Mouse (Mus musculus) testis, postnatal 14 days (tissue): ENCODE results near the gene Zscan12.
A peak's percentile ranks its signal among the peaks of the same experiment; 100 is the strongest.

Experiments
- DNase-seq: peaks from one replicate; pipeline ENCODE4 v3.0.0; 2021; ENCODE audit warnings: low spot score

The Zscan12 gene

DNA sequence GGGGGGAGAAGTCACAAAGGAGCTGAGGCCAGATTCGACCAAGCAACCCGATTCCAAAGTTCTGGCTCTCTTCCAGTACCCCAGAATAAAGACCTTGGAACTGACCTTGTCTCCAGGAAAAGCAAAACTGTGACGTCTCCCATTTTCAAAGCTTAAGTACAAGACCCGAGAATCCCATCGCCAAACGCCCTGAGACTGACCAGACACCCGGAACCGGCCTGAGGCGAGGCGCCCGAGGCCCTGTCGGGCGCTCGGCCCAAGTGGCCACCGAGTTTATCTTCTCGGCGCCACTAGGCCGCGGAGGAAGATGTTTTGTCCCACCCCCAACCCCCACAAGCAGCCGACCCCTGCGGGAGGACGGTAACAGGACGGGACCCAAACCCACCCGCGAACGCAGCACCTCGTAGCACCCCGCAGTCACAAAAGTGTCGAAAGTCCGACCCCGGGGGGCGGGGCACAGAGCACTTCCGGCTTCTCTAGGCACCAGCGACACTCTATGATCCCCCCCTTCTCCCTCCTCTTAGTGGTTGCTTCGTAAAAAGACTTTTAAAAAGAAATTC is 39.7 kb downstream of the Zscan12 start, which contains the start of gene Zkscan3:
Gene Zkscan3 (minus strand): TSS at position 469 of the 560 bp plus-strand sequence.
- peak; percentile 85 for DNase-seq

GRCm38 (mm10) chr13:21402848-21403247 is 40.2 kb downstream of the Zscan12 start:
- DNase-seq: no peak

GRCm38 (mm10) chr13:21407341-21407740 is 44.7 kb downstream of the Zscan12 start:
- no peak for DNase-seq

GRCm38 (mm10) chr13:21407969-21408804 is 45.6 kb downstream of the Zscan12 start:
- peak; percentile 80 for DNase-seq

DNA sequence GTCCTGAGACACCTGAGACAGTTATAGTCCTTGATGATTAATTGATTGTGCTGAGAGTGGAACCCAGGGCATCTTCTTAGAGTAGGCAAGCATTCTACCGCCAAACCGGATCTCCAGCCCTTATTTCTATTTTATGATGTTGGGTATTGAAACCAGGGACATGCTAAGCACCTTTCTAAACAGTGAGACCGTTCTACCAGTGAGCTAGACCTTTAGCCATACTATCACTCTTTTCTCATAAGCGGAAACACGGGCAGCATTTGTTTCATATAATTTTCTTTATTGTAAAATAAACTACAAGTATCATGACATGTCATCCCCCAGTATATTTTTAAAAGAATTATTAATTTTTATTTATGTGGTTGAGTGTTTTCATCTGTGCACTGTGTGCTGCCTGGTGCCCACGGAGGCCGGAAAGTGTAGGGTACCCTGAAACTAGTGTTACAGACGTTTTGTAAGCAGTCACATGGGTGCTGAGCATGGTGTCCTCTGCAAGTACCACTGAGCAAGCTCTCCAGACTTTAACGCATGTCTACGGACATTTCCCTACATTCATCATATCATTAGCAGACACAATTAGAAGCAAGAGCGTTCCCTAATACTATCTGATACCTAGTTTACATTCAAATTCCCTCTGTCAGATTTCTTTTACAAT is 46.3 kb downstream of the Zscan12 start:
- no peak for DNase-seq

- no peak for DNase-seq
These were observed 51.9 kb downstream of the Zscan12 start for GRCm38 (mm10) chr13:21414231-21415212.

- no peak for DNase-seq
These were observed 52.6 kb downstream of the Zscan12 start for GRCm38 (mm10) chr13:21415266-21415665.

DNA sequence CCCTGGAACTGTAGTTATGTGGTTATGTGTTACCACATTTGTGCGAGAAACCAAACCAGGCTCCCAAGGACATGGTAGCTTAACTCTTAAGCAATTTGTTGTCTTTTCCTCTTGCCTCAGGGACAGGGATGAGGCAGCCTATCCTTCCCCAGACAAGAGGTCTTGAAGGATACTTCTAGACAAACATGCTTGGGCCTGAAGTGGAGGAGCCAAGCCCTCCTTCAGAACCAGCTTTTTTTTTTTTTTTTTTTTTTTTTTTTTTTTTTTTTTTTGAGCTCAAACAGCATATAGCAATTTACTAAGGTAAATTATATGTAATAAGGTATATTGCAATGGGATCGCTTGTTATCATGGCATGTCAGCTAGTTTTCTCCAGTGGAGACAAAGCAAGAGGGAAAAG is 53.1 kb downstream of the Zscan12 start:
- no peak for DNase-seq

DNA sequence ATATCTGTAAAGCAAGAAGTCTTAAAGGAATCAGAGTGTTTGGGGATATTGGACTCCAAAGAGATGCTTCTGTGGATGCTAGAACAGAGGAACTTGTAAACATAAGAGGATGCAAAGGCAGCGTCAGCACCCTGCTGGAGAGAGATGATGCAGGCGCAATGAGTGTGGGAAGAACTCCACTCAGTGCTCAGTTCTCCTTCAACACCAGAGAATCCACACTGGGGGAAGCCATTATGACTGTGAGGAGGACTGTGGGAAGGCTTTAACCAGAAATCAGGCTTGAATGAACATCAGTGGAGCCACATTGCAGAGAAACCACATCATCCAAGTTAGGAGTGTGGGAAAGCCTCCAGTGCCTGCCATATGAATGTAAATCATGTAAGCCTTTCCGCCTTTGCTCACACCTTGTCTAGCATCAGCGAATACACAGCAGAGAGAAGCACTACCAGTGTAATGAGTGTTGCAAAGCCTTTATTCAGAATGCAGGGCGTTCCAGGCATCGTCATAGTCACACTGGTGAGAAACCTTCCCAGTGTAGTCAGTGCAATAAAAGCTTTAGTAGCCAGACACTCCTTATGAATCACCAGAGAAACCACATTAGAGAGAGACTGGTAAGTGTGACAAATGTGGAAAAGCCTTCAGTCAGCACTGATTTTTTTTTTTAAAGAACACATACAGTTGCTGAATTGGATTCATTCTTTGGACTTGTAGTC is 54.8 kb downstream of the Zscan12 start:
- no peak for DNase-seq

- DNase-seq: no peak
These were observed 56.2 kb downstream of the Zscan12 start for GRCm38 (mm10) chr13:21418865-21419264.
